ENCODE assay signal across 19 mouse cellular contexts in the genomic region with DNA sequence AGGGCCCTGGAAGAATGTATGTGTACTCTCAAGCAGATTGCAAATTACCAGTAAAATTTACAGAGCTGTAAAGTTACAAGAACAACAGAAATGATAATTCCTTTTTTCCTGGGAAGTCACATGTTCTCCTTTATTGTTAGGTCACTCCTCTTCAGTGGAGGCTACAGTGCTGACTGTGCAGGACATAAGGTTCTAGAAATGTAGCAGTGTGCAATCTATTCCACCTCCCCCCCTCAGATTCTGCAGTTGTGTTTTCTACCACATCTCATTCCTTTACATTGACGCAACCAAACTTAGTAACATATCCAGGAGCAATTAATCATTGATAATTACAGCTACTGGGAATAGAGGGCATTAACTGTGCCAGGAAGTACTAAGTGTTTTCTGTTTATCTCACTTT.
"Had no signal": no experiment of that assay in that cellular context is flagged by ENCODE, and none has a peak within 500 bp of the region (broad histone marks: within the 10 kb centered on the region; RNA-seq: fewer than 3 reads in every experiment).

No protein-coding gene starts in this region.

- H3K4me1 ChIP-seq: lung, embryonic 15.5 days; midbrain, embryonic 10.5 days; midbrain, embryonic 12.5 days; neural tube, embryonic 13.5 days; neural tube, embryonic 15.5 days had no signal

- H3K4me3 ChIP-seq: lung, embryonic 15.5 days; midbrain, embryonic 10.5 days; midbrain, embryonic 12.5 days; myocyte; neural tube, embryonic 13.5 days; neural tube, embryonic 15.5 days had no signal

- H3K9me3 ChIP-seq: lung, embryonic 15.5 days; midbrain, embryonic 10.5 days; midbrain, embryonic 12.5 days; neural tube, embryonic 13.5 days; neural tube, embryonic 15.5 days had no signal

- H3K36me3 ChIP-seq: lung, embryonic 15.5 days; midbrain, embryonic 10.5 days; midbrain, embryonic 12.5 days; neural tube, embryonic 13.5 days; neural tube, embryonic 15.5 days had no signal

- DNase-seq: lung, adult 2 months; lung, postnatal 10 days; lung, postnatal 4 days; midbrain, embryonic 14.5 days; retina, postnatal 1 day; right cerebral cortex, adult 18-20 months; right cerebral cortex, postnatal 25 days; right cerebral cortex, postnatal 4 days; spleen, adult 18-20 months; thymus, adult 2 months; thymus, postnatal 25 days; thymus, postnatal 4 days had no signal

- H3K27ac ChIP-seq: lung, embryonic 15.5 days; midbrain, embryonic 10.5 days; midbrain, embryonic 12.5 days; neural tube, embryonic 13.5 days; neural tube, embryonic 15.5 days had no signal

- H3K27me3 ChIP-seq: lung, embryonic 15.5 days; midbrain, embryonic 12.5 days; neural tube, embryonic 13.5 days; neural tube, embryonic 15.5 days had no signal

- ATAC-seq: midbrain, embryonic 16.5 days had no signal

- H3K9ac ChIP-seq: lung, embryonic 15.5 days; midbrain, embryonic 12.5 days; neural tube, embryonic 13.5 days; neural tube, embryonic 15.5 days had no signal

- H3K4me2 ChIP-seq: lung, embryonic 15.5 days; midbrain, embryonic 12.5 days; neural tube, embryonic 13.5 days; neural tube, embryonic 15.5 days had no signal
